Comparison of ENCODE assay signal across 18 mouse cellular contexts in genomic region chr11:49061865-49062264, GRCm38 (mm10). TPM values are rescaled to one million over a fixed set of nuclear protein-coding genes. Genes with fewer than 3 reads are reported as not detected.
A peak's percentile ranks its signal among the peaks of the same experiment; 100 is the strongest.
DNase-seq lines count a peak whose midpoint lies in the region; ATAC-seq and TF ChIP-seq lines count a peak whose summit lies in the region.
"Not testable (repeated sequence)": the region's sequence is repeated elsewhere in the genome, so short reads cannot be mapped to it uniquely, and the experiment has no call there.
"Had no signal": no experiment of that assay in that cellular context is flagged by ENCODE, and none has a peak within 500 bp of the region (broad histone marks: within the 10 kb centered on the region; RNA-seq: fewer than 3 reads in every experiment).

No protein-coding gene starts in this region.

- peak; percentile 80 for ATAC-seq in CD4-positive, CD25-positive, alpha-beta regulatory T cell, adult 4 months
- ATAC-seq in common myeloid progenitor, adult 5-6 weeks (replicated peaks; ENCODE audit: low read depth, poor library complexity, severe bottlenecking), result peak; percentile 57; the same call in 1 of the 2 replicates
- peak; percentile 64 for ATAC-seq in megakaryocyte progenitor cell, adult 5-6 weeks (replicated peaks; ENCODE audit: poor library complexity)

- not testable (repeated sequence) for TF ChIP-seq POLR2A in kidney, adult 2 months (IDR thresholded peaks at IDR 0.05; ENCODE audit: low read depth, low read length); small intestine, adult 2 months (IDR thresholded peaks at IDR 0.05; ENCODE audit: low read depth, low read length)

- H3K4me3 ChIP-seq in kidney, adult 2 months (ENCODE audit: insufficient read depth, low read depth, low read length), result peak overlapping the region; percentile 47
- H3K4me3 ChIP-seq in small intestine, adult 2 months (ENCODE audit: low read depth, low read length), result peak overlapping the region; percentile 40; the same call in 1 of the 2 replicates

- DNase-seq in heart, adult 11 months, result peak; percentile 49
- DNase-seq in kidney, adult 2 months, result not testable (repeated sequence)

- 65% methylated on average over 2 of the region's 2 CpGs for WGBS in kidney, adult 2 months
- 62% methylated on average over 2 of the region's 2 CpGs for WGBS in small intestine, adult 2 months

- not testable (repeated sequence) for H3K36me3 ChIP-seq in kidney, adult 2 months (ENCODE audit: control insufficient read depth, insufficient read depth, low read length); small intestine, adult 2 months (ENCODE audit: control insufficient read depth, insufficient read depth, low read length)

- H3K27me3 ChIP-seq in kidney, adult 2 months (replicated peaks; ENCODE audit: control insufficient read depth, insufficient read depth, low read length); small intestine, adult 2 months (ENCODE audit: control insufficient read depth, insufficient read depth, low read length): not testable (repeated sequence)

- not testable (repeated sequence) for H3K27ac ChIP-seq in kidney, adult 2 months (ENCODE audit: insufficient read depth, low read depth, low read length)
- peak overlapping the region; percentile 29; the same call in 1 of the 2 replicates for H3K27ac ChIP-seq in small intestine, adult 2 months (ENCODE audit: insufficient read depth, low read depth, low read length)

- H3K4me1 ChIP-seq in kidney, adult 2 months (ENCODE audit: control insufficient read depth, insufficient read depth, low read length); small intestine, adult 2 months (ENCODE audit: control insufficient read depth, insufficient read depth, insufficient read length, low read length): not testable (repeated sequence)

- TF ChIP-seq CTCF in kidney, adult 2 months (conservative IDR thresholded peaks at IDR 0.05; ENCODE audit: insufficient read depth, insufficient read length, low read depth, low read length); small intestine, adult 2 months (IDR thresholded peaks at IDR 0.05; ENCODE audit: extremely low read depth, insufficient read length, insufficient replicate concordance, low read depth, low read length): not testable (repeated sequence)

RNA-seq across cellular contexts. Expression of gene Tgtp2, which starts 2.1 kb away (rescaled TPM):
- 100 to 1,000 TPM; 424 to 495 TPM for polyA plus RNA-seq in CD4-positive, CD25-positive, alpha-beta regulatory T cell, adult 4 months (2017; shearing (Covaris generic))
- total RNA-seq in common myeloid progenitor, adult 5-6 weeks (2017), result 190 and 320 TPM in 2 replicates
- polyA plus RNA-seq in kidney, adult 2 months (2012; rRNA removed), result 12.1 and 15.1 TPM in 2 replicates
- 16.8 and 24.5 TPM in 2 replicates for total RNA-seq in megakaryocyte progenitor cell, adult 5-6 weeks (2015)
- 56.3 and 82.0 TPM in 2 replicates for total RNA-seq in megakaryocyte progenitor cell, adult 5-6 weeks (2017)
- polyA plus RNA-seq in small intestine, adult 2 months (2012; rRNA removed), result 0.72 and 1.8 TPM in 2 replicates
- total RNA-seq: gastrocnemius, postnatal 10 days; gastrocnemius, postnatal 4 days had no signal
- polyA plus RNA-seq: embryonic facial prominence, embryonic 11.5 days; forebrain, embryonic 12.5 days; forebrain, embryonic 16.5 days; heart, embryonic 12.5 days; hindbrain, embryonic 11.5 days; hindbrain, embryonic 15.5 days had no signal

RNA-seq across cellular contexts. Expression of gene 9930111J21Rik2, which starts 10.8 kb away (rescaled TPM):
- 100 to 1,000 TPM; 148 to 213 TPM for polyA plus RNA-seq in CD4-positive, CD25-positive, alpha-beta regulatory T cell, adult 4 months (2017; shearing (Covaris generic))
- 22.4 and 24.8 TPM in 2 replicates for total RNA-seq in common myeloid progenitor, adult 5-6 weeks (2017)
- polyA plus RNA-seq in kidney, adult 2 months (2012; rRNA removed), result 1.4 and 2.4 TPM in 2 replicates
- total RNA-seq in megakaryocyte progenitor cell, adult 5-6 weeks (2015), result 26.0 and 37.5 TPM in 2 replicates
- total RNA-seq in megakaryocyte progenitor cell, adult 5-6 weeks (2017), result 25.2 and 29.4 TPM in 2 replicates
- polyA plus RNA-seq in small intestine, adult 2 months (2012; rRNA removed), result 0.48 and 0.85 TPM in 2 replicates

RNA-seq across cellular contexts. Expression of gene Ifi47, which starts 14.5 kb away (rescaled TPM):
- polyA plus RNA-seq in CD4-positive, CD25-positive, alpha-beta regulatory T cell, adult 4 months (2017; shearing (Covaris generic)), result 100 to 1,000 TPM; 473 to 495 TPM
- 58.3 and 68.1 TPM in 2 replicates for total RNA-seq in common myeloid progenitor, adult 5-6 weeks (2017)
- polyA plus RNA-seq in kidney, adult 2 months (2012; rRNA removed), result 4.5 and 8.4 TPM in 2 replicates
- total RNA-seq in megakaryocyte progenitor cell, adult 5-6 weeks (2015), result 129 and 147 TPM in 2 replicates
- total RNA-seq in megakaryocyte progenitor cell, adult 5-6 weeks (2017), result 54.3 and 57.2 TPM in 2 replicates
- 2.7 and 8.7 TPM in 2 replicates for polyA plus RNA-seq in small intestine, adult 2 months (2012; rRNA removed)

RNA-seq across cellular contexts. Expression of gene Olfr1396, which starts 52.8 kb away (rescaled TPM):
- under 1 TPM; 0.35 to 0.47 TPM for polyA plus RNA-seq in CD4-positive, CD25-positive, alpha-beta regulatory T cell, adult 4 months (2017; shearing (Covaris generic))
- not detected in 2 replicates for total RNA-seq in common myeloid progenitor, adult 5-6 weeks (2017)
- polyA plus RNA-seq in kidney, adult 2 months (2012; rRNA removed), result 2.7 and 4.1 TPM in 2 replicates
- total RNA-seq in megakaryocyte progenitor cell, adult 5-6 weeks (2015), result not detected in 2 replicates
- not detected in 2 replicates for total RNA-seq in megakaryocyte progenitor cell, adult 5-6 weeks (2017)
- 0.13 TPM in 1 of 2 replicates, not detected in the other for polyA plus RNA-seq in small intestine, adult 2 months (2012; rRNA removed)
- total RNA-seq: gastrocnemius, postnatal 10 days; MEL had no signal
- polyA plus RNA-seq: cerebellum, adult 2 months; embryonic facial prominence, embryonic 11.5 days; forebrain, embryonic 12.5 days; forebrain, embryonic 16.5 days; frontal cortex, adult 2 months; heart, embryonic 12.5 days; hindbrain, embryonic 11.5 days; hindbrain, embryonic 15.5 days; intestine, embryonic 14.5 days had no signal

Comparison
In these comparisons a context has a peak if more than half of its experiments do, and no peak if none do; other contexts are left out.
1. RNA of gene Tgtp2, which starts 2.1 kb away (polyA plus RNA-seq): 424 to 495 TPM in CD4-positive, CD25-positive, alpha-beta regulatory T cell, adult 4 months; 12.1 to 15.1 TPM in kidney, adult 2 months and 0.72 to 1.8 TPM in small intestine, adult 2 months; every median in the first group is over 10 times any median in the second.
2. RNA of gene 9930111J21Rik2, which starts 10.8 kb away (polyA plus RNA-seq): 148 to 213 TPM in CD4-positive, CD25-positive, alpha-beta regulatory T cell, adult 4 months; 1.4 to 2.4 TPM in kidney, adult 2 months and 0.48 to 0.85 TPM in small intestine, adult 2 months; every median in the first group is over 10 times any median in the second.
3. RNA of gene Ifi47, which starts 14.5 kb away (polyA plus RNA-seq): 473 to 495 TPM in CD4-positive, CD25-positive, alpha-beta regulatory T cell, adult 4 months; 2.7 to 8.7 TPM in small intestine, adult 2 months and 4.5 to 8.4 TPM in kidney, adult 2 months; every median in the first group is over 10 times any median in the second.
4. Peak in every context shown above with its lines, with median percentiles within 50 percentile points of each other: ATAC-seq.